Mouse (Mus musculus): ENCODE data around the gene Gm20518. TPM values are rescaled to one million over a fixed set of nuclear protein-coding genes. Genes with fewer than 3 reads are reported as not detected.

Gm20518 gene
- polyA plus RNA-seq, 1 experiment from 2014 or later: 0.29 TPM

- H3K4me1 ChIP-seq: peaks cover 51% of the 10 kb centered on the region
- H3K36me3 ChIP-seq (replicated peaks): peaks cover 26% of the 10 kb centered on the region
- under 1% methylated on average over 71 of the region's 72 CpGs for WGBS
- peak overlapping the region; percentile 91 for H3K27ac ChIP-seq
- peaks cover 46% of the 10 kb centered on the region for H3K27me3 ChIP-seq (ENCODE audit: poor library complexity, severe bottlenecking)
- no peaks in the 10 kb centered on the region for H3K9me3 ChIP-seq
- peak overlapping the region; percentile 92 for H3K4me3 ChIP-seq
- DNase-seq (ENCODE audit: extremely low spot score, low spot score): peak; percentile 27
These were observed 36.0 kb upstream of the Gm20518 start for GRCm38 (mm10) chr16:17927351-17928082.

DNA sequence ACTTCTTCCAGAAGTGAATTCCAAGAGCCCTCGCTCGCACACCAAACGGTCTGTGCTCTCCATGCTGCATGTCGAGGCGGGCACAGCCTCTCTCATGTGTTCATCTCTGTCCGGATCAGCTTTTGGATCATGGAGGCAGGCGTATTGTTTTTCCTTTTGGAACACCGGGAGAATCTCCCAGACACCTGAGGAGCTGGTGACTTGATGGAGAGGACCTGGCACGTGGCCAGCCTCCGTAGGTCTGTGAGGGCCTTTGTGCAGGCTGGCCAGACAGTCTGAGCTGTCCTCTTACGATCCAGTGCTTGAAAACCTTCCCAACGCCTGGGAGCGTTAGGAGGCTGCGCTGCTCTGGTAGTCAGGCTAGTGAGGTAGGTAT, 30.7 kb upstream of the Gm20518 start:
- under 1% methylated on average over 14 of the region's 14 CpGs for WGBS
- peaks cover 50% of the 10 kb centered on the region for H3K4me1 ChIP-seq
- no peak for DNase-seq (ENCODE audit: extremely low spot score, low spot score)
- H3K27ac ChIP-seq: peak overlapping the region; percentile 91
- peak overlapping the region; percentile 84 for H3K4me3 ChIP-seq
- peaks cover 57% of the 10 kb centered on the region for H3K27me3 ChIP-seq (ENCODE audit: poor library complexity, severe bottlenecking)
- peaks cover 26% of the 10 kb centered on the region for H3K36me3 ChIP-seq (replicated peaks)
- no peaks in the 10 kb centered on the region for H3K9me3 ChIP-seq

DNA sequence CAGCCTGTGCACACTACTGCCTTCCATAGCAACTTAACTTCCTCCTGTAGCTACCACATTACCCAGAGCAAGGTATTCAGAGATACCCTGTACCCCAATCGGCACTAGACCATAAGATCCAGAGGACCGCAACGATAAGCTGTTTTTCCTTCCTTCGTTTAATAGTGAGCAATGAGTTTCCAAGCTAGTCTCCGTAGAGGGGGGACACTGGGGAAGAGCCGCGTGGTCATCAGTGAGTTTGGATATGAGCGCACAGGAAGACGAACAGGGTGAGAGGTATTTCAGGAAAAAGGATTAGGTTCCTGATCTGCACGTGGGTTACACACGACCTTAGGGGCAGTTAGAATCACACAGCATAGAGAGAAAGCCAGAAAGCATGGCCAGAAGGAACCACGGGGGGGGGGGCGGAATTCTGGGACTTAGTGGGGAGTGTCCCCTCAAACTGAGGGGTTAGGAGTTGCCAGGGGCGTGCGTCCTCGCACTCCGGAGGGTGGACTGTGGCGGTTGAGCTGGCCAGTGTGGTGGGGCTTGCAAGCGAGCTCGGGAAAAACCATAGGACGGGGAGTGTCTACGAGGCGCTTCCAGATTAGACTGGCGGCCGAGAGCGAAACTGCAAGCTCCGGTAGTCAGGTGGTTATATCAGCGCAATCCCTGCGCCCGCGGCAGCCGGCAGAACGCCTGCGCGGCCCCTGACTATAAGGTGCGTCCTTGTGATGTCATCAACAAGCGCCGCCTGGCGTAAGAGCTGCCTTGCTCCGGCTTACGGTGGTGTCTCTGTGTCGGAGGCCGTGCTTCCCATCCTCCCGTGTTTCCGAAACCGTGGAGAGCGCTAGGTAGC, 30.1 kb upstream of the Gm20518 start:
- WGBS: 2% methylated on average over 47 of the region's 47 CpGs
- peaks cover 57% of the 10 kb centered on the region for H3K27me3 ChIP-seq (ENCODE audit: poor library complexity, severe bottlenecking)
- H3K4me3 ChIP-seq: peak overlapping the region; percentile 84
- H3K9me3 ChIP-seq: no peaks in the 10 kb centered on the region
- H3K27ac ChIP-seq: peak overlapping the region; percentile 91
- DNase-seq (ENCODE audit: extremely low spot score, low spot score): peak; percentile 95
- H3K36me3 ChIP-seq (replicated peaks): peaks cover 24% of the 10 kb centered on the region
- H3K4me1 ChIP-seq: peaks cover 44% of the 10 kb centered on the region

- H3K4me1 ChIP-seq: peaks cover 40% of the 10 kb centered on the region
- WGBS: 3% methylated on average over 20 of the region's 20 CpGs
- H3K27ac ChIP-seq: peak overlapping the region; percentile 91
- peaks cover 14% of the 10 kb centered on the region for H3K36me3 ChIP-seq (replicated peaks)
- peak; percentile 64 for DNase-seq (ENCODE audit: extremely low spot score, low spot score)
- peaks cover 57% of the 10 kb centered on the region for H3K27me3 ChIP-seq (ENCODE audit: poor library complexity, severe bottlenecking)
- H3K4me3 ChIP-seq: peak overlapping the region; percentile 84
- no peaks in the 10 kb centered on the region for H3K9me3 ChIP-seq
These were observed 29.1 kb upstream of the Gm20518 start for GRCm38 (mm10) chr16:17920586-17920985.

DNA sequence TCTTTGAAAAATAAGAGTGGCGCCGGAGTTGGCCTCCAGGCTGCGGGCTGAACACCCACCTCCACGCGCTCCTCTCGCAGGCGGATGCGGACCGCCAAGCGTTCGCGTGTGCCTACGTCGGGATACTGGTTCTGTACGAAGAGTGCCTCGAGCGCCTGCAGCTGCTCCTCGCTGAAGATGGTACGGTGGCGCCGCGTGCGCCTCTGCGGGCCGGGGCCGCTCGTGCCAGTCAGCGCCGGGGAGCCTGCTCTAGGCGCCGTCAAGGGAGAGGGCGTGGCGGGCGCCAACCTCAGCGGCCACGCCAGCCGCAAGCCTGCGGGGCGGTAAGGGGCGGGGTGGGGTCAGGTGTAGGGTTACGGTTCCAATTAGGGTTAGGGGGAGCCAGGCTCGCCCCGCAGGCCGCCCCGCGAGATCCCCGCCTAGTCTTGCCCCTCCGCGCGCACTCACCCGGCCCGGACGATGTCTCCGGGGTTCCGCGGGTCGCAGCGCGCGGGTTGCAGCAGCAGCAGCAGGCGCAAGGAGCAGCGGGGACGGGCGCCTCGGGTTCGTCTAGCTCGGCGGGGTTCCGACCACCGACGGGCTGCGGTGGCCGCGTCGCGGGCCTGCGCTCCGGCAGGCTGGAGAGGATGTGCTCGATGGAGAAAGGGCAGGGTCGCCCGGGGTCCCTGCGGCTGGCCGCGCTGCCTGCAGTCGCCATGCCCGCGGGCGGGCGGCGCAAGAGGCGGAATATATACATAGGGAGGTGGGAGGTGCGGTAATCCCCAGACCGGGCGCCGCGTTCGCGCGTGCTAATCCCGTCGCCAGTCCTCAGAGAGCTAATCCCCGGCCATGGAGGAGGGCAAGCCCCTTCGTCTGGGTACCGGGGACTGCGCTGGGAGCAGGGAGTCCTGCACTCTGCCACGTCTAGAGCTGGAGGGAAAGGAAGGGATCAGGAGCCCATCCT, 23.1 kb upstream of the Gm20518 start, which contains the start of gene Gsc2:
TSS of gene Gsc2 (minus strand) at position 753 of the 943 bp plus-strand sequence.
- peak within 1 kb of the TSS; percentile 53; the same call in 1 of the 2 replicates for H3K27ac ChIP-seq
- 0 out of 2 replicates have a peak, but pooled peaks cover 4% of the 10 kb centered on the region for H3K36me3 ChIP-seq (replicated peaks)
- H3K4me1 ChIP-seq: peaks cover 22% of the 10 kb centered on the region
- DNase-seq (ENCODE audit: extremely low spot score, low spot score): peak; percentile 44
- H3K27me3 ChIP-seq (ENCODE audit: poor library complexity, severe bottlenecking): peaks cover 81% of the 10 kb centered on the region
- H3K4me3 ChIP-seq: peak within 1 kb of the TSS; percentile 49
- no peaks in the 10 kb centered on the region for H3K9me3 ChIP-seq
- under 1% methylated on average over 104 of the region's 106 CpGs for WGBS

GRCm38 (mm10) chr16:17911052-17911595, 19.7 kb upstream of the Gm20518 start, which contains the start of gene Ess2:
Ess2 (minus strand) TSS chr16:17911348.
- under 1% methylated on average over 35 of the region's 35 CpGs for WGBS
- H3K9me3 ChIP-seq: no peaks in the 10 kb centered on the region
- H3K27me3 ChIP-seq (ENCODE audit: poor library complexity, severe bottlenecking): peaks cover 47% of the 10 kb centered on the region
- peak within 1 kb of the TSS; percentile 82 for H3K4me3 ChIP-seq
- peak within 1 kb of the TSS; percentile 94 for H3K27ac ChIP-seq
- DNase-seq (ENCODE audit: extremely low spot score, low spot score): peak; percentile 90
- peaks cover 22% of the 10 kb centered on the region for H3K4me1 ChIP-seq
- H3K36me3 ChIP-seq (replicated peaks): peaks cover 37% of the 10 kb centered on the region

DNA sequence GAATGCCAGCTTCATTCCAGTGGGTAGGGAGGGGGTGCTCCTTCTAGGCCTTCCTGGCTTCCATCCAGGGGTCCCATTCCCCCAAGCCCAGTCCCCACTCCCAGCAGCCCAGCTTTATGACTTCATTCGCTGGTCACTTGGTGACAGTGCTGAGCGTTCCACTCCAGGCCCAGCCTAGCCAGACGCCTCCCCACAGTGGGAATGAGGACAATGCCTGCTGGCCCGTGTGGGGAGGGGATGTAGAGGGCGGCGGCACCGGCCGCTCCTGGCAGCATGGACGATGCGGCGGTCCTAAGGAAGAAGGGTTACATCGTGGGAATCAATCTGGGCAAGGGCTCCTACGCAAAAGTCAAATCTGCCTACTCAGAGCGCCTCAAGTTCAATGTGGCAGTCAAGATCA, 7.0 kb upstream of the Gm20518 start, which contains the start of the genes Dgcr2 and Tssk2:
TSS of gene Dgcr2 (minus strand) at position 101 of the 400 bp plus-strand sequence.
TSS of gene Tssk2 (plus strand) at position 176 of the 400 bp plus-strand sequence.
- 92% methylated on average over 14 of the region's 14 CpGs for WGBS
- Histone ChIP-seq H3K27ac (no peak within 1 kb of the TSS), H3K9me3 (no peaks in the 10 kb centered on the region), H3K4me1 (no peaks in the 10 kb centered on the region), H3K4me3 (no peak within 1 kb of the TSS), H3K27me3 (ENCODE audit: poor library complexity, severe bottlenecking) (no peaks in the 10 kb centered on the region), H3K36me3 (replicated peaks) (peaks cover 56% of the 10 kb centered on the region)
- no peak for DNase-seq (ENCODE audit: extremely low spot score, low spot score)

GRCm38 (mm10) chr16:17896091-17896490, 4.6 kb upstream of the Gm20518 start:
- Histone ChIP-seq H3K27ac (no peak overlapping the region), H3K4me3 (no peak overlapping the region), H3K9me3 (no peaks in the 10 kb centered on the region), H3K27me3 (ENCODE audit: poor library complexity, severe bottlenecking) (no peaks in the 10 kb centered on the region), H3K36me3 (replicated peaks) (peaks cover 32% of the 10 kb centered on the region), H3K4me1 (peaks cover 10% of the 10 kb centered on the region)
- DNase-seq (ENCODE audit: extremely low spot score, low spot score): no peak

DNA sequence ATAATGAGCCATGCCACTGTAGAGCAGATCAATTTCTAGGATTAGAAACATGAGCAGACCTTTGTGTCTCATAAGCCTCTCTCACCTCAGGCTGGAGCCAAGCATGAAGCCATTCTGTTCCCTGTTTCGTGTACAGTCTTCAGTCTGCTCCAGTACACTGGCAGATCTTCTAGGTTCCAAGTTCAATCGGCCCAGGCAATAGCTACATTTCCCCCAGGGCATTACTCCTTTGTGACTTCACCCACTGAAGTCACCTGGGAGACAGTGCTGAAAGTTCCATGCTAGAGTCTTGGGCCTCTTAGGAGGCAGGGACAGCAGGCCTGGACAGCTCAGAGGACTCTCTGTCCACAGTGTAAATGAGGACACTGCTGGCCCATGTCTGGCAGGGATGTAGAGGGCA, 2.5 kb upstream of the Gm20518 start, which contains the start of gene Tssk1:
TSS of gene Tssk1 (plus strand) at position 301 of the 400 bp plus-strand sequence.
- WGBS: 83% methylated on average over 2 of the region's 2 CpGs

DNA sequence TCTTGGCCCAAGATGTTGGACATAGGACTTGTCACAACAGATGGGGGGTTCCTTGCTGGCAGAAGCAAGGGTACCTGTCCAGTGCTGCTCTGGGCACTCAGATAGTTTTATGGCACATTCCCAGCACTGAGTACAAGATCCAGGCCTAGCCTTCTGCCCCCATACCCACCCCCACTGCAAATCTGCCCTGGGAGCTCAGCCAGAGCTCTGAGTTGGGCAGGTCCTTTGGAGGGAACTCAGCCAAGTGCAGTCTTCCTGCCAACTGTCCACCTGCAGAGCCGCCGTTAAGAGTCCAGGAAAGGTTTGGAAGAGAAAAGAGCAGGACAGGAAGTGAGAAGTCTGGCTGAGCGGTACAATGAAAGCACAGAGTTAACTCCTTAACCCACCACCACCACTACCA, 1.1 kb upstream of the Gm20518 start:
- H3K27ac ChIP-seq: no peak overlapping the region
- H3K4me3 ChIP-seq: no peak overlapping the region
- 83% methylated on average over 3 of the region's 3 CpGs for WGBS
- DNase-seq (ENCODE audit: extremely low spot score, low spot score): no peak
- H3K36me3 ChIP-seq (replicated peaks): peaks cover 9% of the 10 kb centered on the region; the same call in 1 of the 2 replicates
- H3K9me3 ChIP-seq: no peaks in the 10 kb centered on the region
- H3K27me3 ChIP-seq (ENCODE audit: poor library complexity, severe bottlenecking): no peaks in the 10 kb centered on the region
- H3K4me1 ChIP-seq: peaks cover 27% of the 10 kb centered on the region

More for the DNA sequence above, 2.5 kb upstream of the Gm20518 start, which contains the start of gene Tssk1:
- Histone ChIP-seq H3K4me1 (peaks cover 27% of the 10 kb centered on the region), H3K27ac (no peak within 1 kb of the TSS), H3K4me3 (no peak within 1 kb of the TSS), H3K36me3 (replicated peaks) (peaks cover 20% of the 10 kb centered on the region), H3K27me3 (ENCODE audit: poor library complexity, severe bottlenecking) (no peaks in the 10 kb centered on the region), H3K9me3 (no peaks in the 10 kb centered on the region)
- DNase-seq (ENCODE audit: extremely low spot score, low spot score): no peak

DNA sequence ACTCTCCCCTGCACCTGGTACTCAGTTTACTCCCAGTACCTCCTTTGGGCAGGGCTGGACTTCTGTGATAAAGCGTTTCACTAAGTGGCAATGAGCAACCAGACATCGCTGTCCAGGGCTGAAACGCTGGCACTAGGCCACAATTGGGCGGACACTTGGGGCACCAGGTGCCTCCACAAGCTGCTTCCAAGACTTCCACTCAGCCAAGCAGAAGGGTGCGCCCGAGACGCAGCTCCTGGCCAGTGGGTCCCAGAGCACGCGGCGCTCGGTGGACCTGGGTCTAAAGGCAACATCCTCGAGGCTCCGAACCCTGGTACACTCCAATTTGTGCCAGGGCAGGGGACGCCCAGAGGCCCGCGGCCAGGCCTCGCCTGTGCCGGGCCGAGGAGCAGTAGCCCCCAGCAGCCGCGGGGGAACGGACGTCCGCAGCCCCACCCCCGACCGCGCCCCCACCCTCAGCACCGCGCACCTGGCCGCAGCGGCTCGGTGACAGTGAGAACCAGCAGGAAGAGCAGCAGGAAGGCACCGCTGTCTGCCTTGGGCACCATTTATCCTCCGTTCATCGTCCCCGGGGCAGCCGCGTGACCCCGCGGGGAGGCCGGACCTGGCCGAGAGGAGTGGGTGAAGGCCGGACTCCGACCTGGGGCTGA, 429 bp downstream of the Gm20518 start:
- peak overlapping the region; percentile 99 for H3K27ac ChIP-seq
- peak; percentile 48 for DNase-seq (ENCODE audit: extremely low spot score, low spot score)
- H3K4me1 ChIP-seq: peaks cover 27% of the 10 kb centered on the region
- no peaks in the 10 kb centered on the region for H3K9me3 ChIP-seq
- under 1% methylated on average over 44 of the region's 44 CpGs for WGBS
- peak overlapping the region; percentile 98 for H3K4me3 ChIP-seq
- no peaks in the 10 kb centered on the region for H3K27me3 ChIP-seq (ENCODE audit: poor library complexity, severe bottlenecking)
- H3K36me3 ChIP-seq (replicated peaks): peaks cover 16% of the 10 kb centered on the region
